Mouse (Mus musculus): ENCODE measurements around the gene Reck. TPM values are rescaled to one million over a fixed set of nuclear protein-coding genes. Genes with fewer than 3 reads are reported as not detected.

Reck gene
- polyA plus RNA-seq, 1 experiment from 2014 or later = 29.5 TPM

GRCm38 (mm10) chr4:43931877-43932276 lies 56.5 kb downstream of the Reck start:
- no peak for TF ChIP-seq CTCF (IDR thresholded peaks at IDR 0.05; ENCODE audit: low read depth)
- Histone ChIP-seq H3K36me3 (ENCODE audit: insufficient read depth) (peaks cover 53% of the 10 kb centered on the region), H3K9me3 (ENCODE audit: low read depth, low read length) (no peaks in the 10 kb centered on the region), H3K4me1 (ENCODE audit: insufficient read depth) (no peaks in the 10 kb centered on the region), H3K9ac (no peak overlapping the region), H3K27ac (ENCODE audit: low read depth) (no peak overlapping the region), H3K27me3 (ENCODE audit: insufficient read depth, low read length) (no peaks in the 10 kb centered on the region), H3K4me3 (ENCODE audit: low read depth, low read length) (no peak overlapping the region), H3K4me2 (no peak overlapping the region)
- DNase-seq = no peak
- 80% methylated on average over 4 of the region's 4 CpGs for WGBS
- ATAC-seq (ENCODE audit: insufficient read depth) = no peak

GRCm38 (mm10) chr4:43936186-43936585 lies 60.9 kb downstream of the Reck start:
- DNase-seq (no peak), ATAC-seq (ENCODE audit: insufficient read depth) (no peak)
- no peaks in the 10 kb centered on the region for H3K9me3 ChIP-seq (ENCODE audit: low read depth, low read length)
- H3K4me1 ChIP-seq (ENCODE audit: insufficient read depth) = no peaks in the 10 kb centered on the region
- H3K9ac ChIP-seq = no peak overlapping the region
- no peaks in the 10 kb centered on the region for H3K27me3 ChIP-seq (ENCODE audit: insufficient read depth, low read length)
- H3K4me2 ChIP-seq = no peak overlapping the region
- H3K36me3 ChIP-seq (ENCODE audit: insufficient read depth) = peaks cover 46% of the 10 kb centered on the region
- no peak overlapping the region for H3K27ac ChIP-seq (ENCODE audit: low read depth)
- 60% methylated on average over 4 of the region's 4 CpGs for WGBS
- no peak overlapping the region for H3K4me3 ChIP-seq (ENCODE audit: low read depth, low read length)
- TF ChIP-seq CTCF (IDR thresholded peaks at IDR 0.05; ENCODE audit: low read depth) = no peak

- Histone ChIP-seq H3K27ac (ENCODE audit: low read depth) (no peak overlapping the region), H3K27me3 (ENCODE audit: insufficient read depth, low read length) (no peaks in the 10 kb centered on the region), H3K4me1 (ENCODE audit: insufficient read depth) (no peaks in the 10 kb centered on the region), H3K4me2 (no peak overlapping the region), H3K9me3 (ENCODE audit: low read depth, low read length) (no peaks in the 10 kb centered on the region), H3K4me3 (ENCODE audit: low read depth, low read length) (no peak overlapping the region), H3K9ac (no peak overlapping the region), H3K36me3 (ENCODE audit: insufficient read depth) (peaks cover 43% of the 10 kb centered on the region)
- 68% methylated on average over 14 of the region's 14 CpGs for WGBS
- ATAC-seq (ENCODE audit: insufficient read depth) = no peak
- TF ChIP-seq CTCF (IDR thresholded peaks at IDR 0.05; ENCODE audit: low read depth) = no peak
- DNase-seq = no peak
Observed at GRCm38 (mm10) chr4:43936749-43937674, 61.7 kb downstream of the Reck start.

- Histone ChIP-seq H3K9me3 (ENCODE audit: low read depth, low read length) (no peaks in the 10 kb centered on the region), H3K4me1 (ENCODE audit: insufficient read depth) (no peaks in the 10 kb centered on the region), H3K27me3 (ENCODE audit: insufficient read depth, low read length) (no peaks in the 10 kb centered on the region), H3K36me3 (ENCODE audit: insufficient read depth) (peaks cover 52% of the 10 kb centered on the region), H3K9ac (no peak overlapping the region), H3K4me3 (ENCODE audit: low read depth, low read length) (no peak overlapping the region), H3K27ac (ENCODE audit: low read depth) (no peak overlapping the region), H3K4me2 (no peak overlapping the region)
- ATAC-seq (ENCODE audit: insufficient read depth) (no peak), DNase-seq (no peak)
- WGBS = 87% methylated on average over 5 of the region's 5 CpGs
- TF ChIP-seq CTCF (IDR thresholded peaks at IDR 0.05; ENCODE audit: low read depth) = no peak
Observed at GRCm38 (mm10) chr4:43941315-43941714, 66.0 kb downstream of the Reck start.

GRCm38 (mm10) chr4:43942421-43942820 lies 67.1 kb downstream of the Reck start:
- no peak for TF ChIP-seq CTCF (IDR thresholded peaks at IDR 0.05; ENCODE audit: low read depth)
- H3K9ac ChIP-seq = no peak overlapping the region

GRCm38 (mm10) chr4:43947571-43947970 lies 72.2 kb downstream of the Reck start:
- WGBS = 93% methylated on average over 2 of the region's 2 CpGs
- TF ChIP-seq CTCF (IDR thresholded peaks at IDR 0.05; ENCODE audit: low read depth) = no peak

More at GRCm38 (mm10) chr4:43942421-43942820, 67.1 kb downstream of the Reck start:
- 86% methylated on average over 8 of the region's 8 CpGs for WGBS
- ATAC-seq (ENCODE audit: insufficient read depth) = no peak
- H3K4me3 ChIP-seq (ENCODE audit: low read depth, low read length) = no peak overlapping the region
- no peak overlapping the region for H3K4me2 ChIP-seq
- no peaks in the 10 kb centered on the region for H3K4me1 ChIP-seq (ENCODE audit: insufficient read depth)
- H3K27me3 ChIP-seq (ENCODE audit: insufficient read depth, low read length) = no peaks in the 10 kb centered on the region
- H3K27ac ChIP-seq (ENCODE audit: low read depth) = no peak overlapping the region
- peaks cover 46% of the 10 kb centered on the region for H3K36me3 ChIP-seq (ENCODE audit: insufficient read depth)
- DNase-seq = no peak
- no peaks in the 10 kb centered on the region for H3K9me3 ChIP-seq (ENCODE audit: low read depth, low read length)

GRCm38 (mm10) chr4:43957292-43957845 lies 82.0 kb downstream of the Reck start, which contains the start of gene Glipr2:
Gene Glipr2, plus strand, starts transcription at chr4:43957401.
- no peaks in the 10 kb centered on the region for H3K36me3 ChIP-seq (ENCODE audit: insufficient read depth)
- peak within 1 kb of the TSS; percentile 68 for H3K9ac ChIP-seq
- H3K4me2 ChIP-seq = peak within 1 kb of the TSS; percentile 92
- under 1% methylated on average over 45 of the region's 45 CpGs for WGBS
- H3K27ac ChIP-seq (ENCODE audit: low read depth) = peak within 1 kb of the TSS; percentile 90
- DNase-seq = peak; percentile 94
- no peaks in the 10 kb centered on the region for H3K9me3 ChIP-seq (ENCODE audit: low read depth, low read length)
- peak within 1 kb of the TSS; percentile 65 for H3K4me3 ChIP-seq (ENCODE audit: low read depth, low read length)
- H3K27me3 ChIP-seq (ENCODE audit: insufficient read depth, low read length) = no peaks in the 10 kb centered on the region
- TF ChIP-seq CTCF (IDR thresholded peaks at IDR 0.05; ENCODE audit: low read depth) = peak; percentile 92
- ATAC-seq (ENCODE audit: insufficient read depth) = peak; percentile 94
- peaks cover 10% of the 10 kb centered on the region for H3K4me1 ChIP-seq (ENCODE audit: insufficient read depth)

More at GRCm38 (mm10) chr4:43947571-43947970, 72.2 kb downstream of the Reck start:
- no peak for DNase-seq
- peaks cover 11% of the 10 kb centered on the region; the same call in 1 of the 2 replicates for H3K36me3 ChIP-seq (ENCODE audit: insufficient read depth)
- no peak for ATAC-seq (ENCODE audit: insufficient read depth)
- no peak overlapping the region for H3K4me2 ChIP-seq
- H3K9ac ChIP-seq = no peak overlapping the region
- H3K9me3 ChIP-seq (ENCODE audit: low read depth, low read length) = no peaks in the 10 kb centered on the region
- no peaks in the 10 kb centered on the region for H3K4me1 ChIP-seq (ENCODE audit: insufficient read depth)
- H3K4me3 ChIP-seq (ENCODE audit: low read depth, low read length) = no peak overlapping the region
- no peak overlapping the region for H3K27ac ChIP-seq (ENCODE audit: low read depth)
- no peaks in the 10 kb centered on the region for H3K27me3 ChIP-seq (ENCODE audit: insufficient read depth, low read length)
